Mouse (Mus musculus) embryonic facial prominence, embryonic 13.5 days (tissue): ENCODE measurements around the gene Saa4. TPM values are rescaled to one million over a fixed set of nuclear protein-coding genes. Genes with fewer than 3 reads are reported as not detected.
"Not testable (repeated sequence)": the region's sequence is repeated elsewhere in the genome, so short reads cannot be mapped to it uniquely, and the experiment has no call there.

ENCODE experiments used
- ATAC-seq: fragments of 200-750 bp; cut with Nextera tagmentation; 2 replicates; pipeline ENCODE4 v1.8.0; 2017; ENCODE audit warnings: low read depth; ENCODE audit not compliant: insufficient number of reproducible peaks, insufficient read depth, low FRiP score, low TSS enrichment
- H3K27ac ChIP-seq: fragments of 300-500 bp; sonication (generic); 2 replicates; pipeline ENCODE4 v1.5.1; 2015; ENCODE audit warnings: moderate library complexity, mild to moderate bottlenecking, inconsistent platforms
- H3K27me3 ChIP-seq: fragments of 300-500 bp; sonication (generic); 2 replicates; pipeline ENCODE4 v1.6.1; 2015; ENCODE audit warnings: mild to moderate bottlenecking, inconsistent platforms
- H3K36me3 ChIP-seq: fragments of 300-500 bp; sonication (generic); 2 replicates; pipeline ENCODE4 v1.6.1; 2015; ENCODE audit warnings: mild to moderate bottlenecking, inconsistent platforms
- H3K4me1 ChIP-seq: fragments of 300-500 bp; sonication (generic); 2 replicates; pipeline ENCODE4 v1.6.1; 2015; ENCODE audit warnings: inconsistent platforms
- H3K4me2 ChIP-seq: fragments of 300-500 bp; sonication (generic); 2 replicates; pipeline ENCODE4 v1.6.1; 2015; ENCODE audit warnings: moderate library complexity, mild to moderate bottlenecking, inconsistent platforms
- H3K4me3 ChIP-seq: fragments of 300-500 bp; sonication (generic); 2 replicates; pipeline ENCODE4 v1.5.1; 2015; ENCODE audit warnings: mild to moderate bottlenecking, inconsistent platforms
- H3K9ac ChIP-seq: fragments of 300-500 bp; sonication (generic); 2 replicates; pipeline ENCODE4 v1.6.1; 2015; ENCODE audit warnings: mild to moderate bottlenecking, inconsistent platforms
- H3K9me3 ChIP-seq: fragments of 300-500 bp; sonication (generic); 2 replicates; pipeline ENCODE4 v1.6.1; 2016; ENCODE audit warnings: inconsistent platforms
- WGBS: fragments of 180-500 bp; shearing (Covaris S2); methylation state at CpG from one replicate; pipeline ENCODE4 v1.1.7; 2015; ENCODE audit warnings: mixed read lengths; 5-methylcytosine and 5-hydroxymethylcytosine counted together
- polyA plus RNA-seq: library from polyadenylated mRNA; unstranded; fragments of >200 nt; fragmentation: Nextera tagmentation; extraction: Ambion mirVana; gene quantifications from 2 replicates; pipeline ENCODE4 v1.2.1, GENCODE M21; 2015

Gene Saa4
- polyA plus RNA-seq: 0.21 TPM in 1 of 2 replicates, not detected in the other

DNA sequence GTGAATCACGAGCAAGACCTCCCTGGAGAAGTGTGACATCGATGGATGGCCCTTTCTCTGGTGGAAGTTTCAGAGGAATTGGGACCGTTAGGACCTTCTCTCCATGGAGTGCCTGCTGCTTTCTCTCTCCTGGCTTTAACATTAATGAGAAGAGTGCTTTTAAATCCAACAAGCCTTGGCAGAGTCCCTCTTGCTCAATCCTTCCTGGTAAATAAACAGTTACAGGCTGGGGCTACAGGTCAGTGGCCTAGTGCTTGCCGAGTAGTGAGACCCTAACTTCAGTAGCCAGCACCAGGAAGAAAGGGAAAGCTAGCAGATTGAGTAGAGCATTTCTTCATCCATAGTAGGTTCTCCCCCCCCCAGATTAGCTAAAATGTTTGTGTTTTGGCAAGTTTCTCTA lies at the start of gene Saa4:
TSS of gene Saa4 (minus strand) at position 146 of the 400 bp plus-strand sequence.
- H3K9ac ChIP-seq: no peak within 1 kb of the TSS
- no peak within 1 kb of the TSS for H3K27ac ChIP-seq
- H3K4me1 ChIP-seq: no peaks in the 10 kb centered on the region
- no peak within 1 kb of the TSS for H3K4me2 ChIP-seq
- no peak for ATAC-seq
- no peaks in the 10 kb centered on the region for H3K36me3 ChIP-seq
- H3K27me3 ChIP-seq: no peaks in the 10 kb centered on the region
- no peaks in the 10 kb centered on the region for H3K9me3 ChIP-seq
- WGBS: 85% methylated on average over 4 of the region's 4 CpGs
- H3K4me3 ChIP-seq: no peak within 1 kb of the TSS

DNA sequence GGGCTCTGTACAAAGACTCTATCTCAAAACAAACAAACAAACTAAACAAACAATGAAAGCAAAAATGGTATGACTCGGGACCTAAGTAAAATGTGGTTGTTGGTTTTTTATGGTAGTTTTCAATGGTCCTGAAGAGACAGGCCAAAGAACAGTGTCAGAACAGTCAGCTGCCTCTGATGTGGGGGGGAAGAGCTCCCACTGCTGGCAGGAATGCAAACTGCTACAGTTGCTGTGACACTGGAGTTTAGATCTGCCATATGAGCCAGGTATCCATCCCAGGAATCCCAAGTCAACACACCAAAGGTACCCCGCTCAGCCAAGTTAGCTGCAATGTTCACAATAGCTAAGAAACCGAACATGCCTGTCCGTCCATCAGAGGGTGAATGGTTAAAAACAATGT lies 38.3 kb upstream of the Saa4 start:
- no peak overlapping the region for H3K4me2 ChIP-seq
- peaks cover 85% of the 10 kb centered on the region for H3K36me3 ChIP-seq
- H3K4me1 ChIP-seq: no peaks in the 10 kb centered on the region
- no peak overlapping the region for H3K27ac ChIP-seq
- no peaks in the 10 kb centered on the region for H3K9me3 ChIP-seq
- 67% methylated on average over 4 of the region's 4 CpGs for WGBS
- H3K4me3 ChIP-seq: no peak overlapping the region
- H3K9ac ChIP-seq: no peak overlapping the region
- no peak for ATAC-seq
- H3K27me3 ChIP-seq: no peaks in the 10 kb centered on the region

DNA sequence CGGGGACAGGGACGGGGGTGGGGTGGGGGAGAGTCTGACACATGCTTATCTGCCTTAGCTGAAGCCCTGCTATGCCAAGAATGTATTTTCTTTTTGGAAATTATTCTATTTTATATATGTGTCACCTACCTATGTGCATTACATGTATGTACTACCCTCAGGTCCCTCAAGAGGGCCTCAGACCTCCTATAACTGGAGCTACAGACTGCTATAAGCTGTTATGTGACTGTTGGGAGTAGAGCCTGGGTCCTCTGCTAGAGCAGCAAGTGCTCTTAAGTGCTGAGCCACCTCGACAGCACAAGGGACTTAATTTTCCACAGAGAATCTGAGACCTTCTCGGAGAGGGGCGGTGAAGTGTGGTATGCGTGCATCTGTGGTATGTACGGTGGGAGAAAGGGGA lies 36.0 kb upstream of the Saa4 start:
- 91% methylated on average over 7 of the region's 7 CpGs for WGBS
- H3K27ac ChIP-seq: no peak overlapping the region
- H3K36me3 ChIP-seq: peaks cover 79% of the 10 kb centered on the region

DNA sequence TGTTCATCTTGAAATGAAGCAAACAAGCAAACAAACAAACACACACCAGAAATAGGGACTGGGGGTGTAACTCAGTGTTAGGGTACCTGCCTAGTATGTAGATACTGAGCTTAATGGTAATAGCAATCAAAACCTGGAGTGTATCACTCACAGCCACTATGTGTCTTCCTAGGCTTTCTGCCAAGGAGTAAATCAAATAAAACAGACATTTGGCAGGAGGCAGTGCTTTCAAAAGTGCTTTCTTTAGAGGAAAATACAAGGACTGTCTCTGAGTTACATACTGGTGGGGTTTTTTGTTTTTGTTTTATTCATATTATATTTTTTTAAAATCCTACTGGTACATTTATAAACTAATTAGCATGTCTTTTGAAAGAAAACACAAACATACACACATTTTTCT lies 35.0 kb upstream of the Saa4 start:
- Histone ChIP-seq H3K4me2 (no peak overlapping the region), H3K4me1 (no peaks in the 10 kb centered on the region), H3K4me3 (no peak overlapping the region), H3K36me3 (peaks cover 80% of the 10 kb centered on the region), H3K27me3 (no peaks in the 10 kb centered on the region), H3K27ac (no peak overlapping the region), H3K9ac (no peak overlapping the region), H3K9me3 (no peaks in the 10 kb centered on the region)
- ATAC-seq: no peak

More for the DNA sequence above, 36.0 kb upstream of the Saa4 start:
- Histone ChIP-seq H3K9me3 (no peaks in the 10 kb centered on the region), H3K4me3 (no peak overlapping the region), H3K27me3 (no peaks in the 10 kb centered on the region), H3K4me2 (no peak overlapping the region), H3K9ac (no peak overlapping the region), H3K4me1 (no peaks in the 10 kb centered on the region)
- ATAC-seq: no peak

DNA sequence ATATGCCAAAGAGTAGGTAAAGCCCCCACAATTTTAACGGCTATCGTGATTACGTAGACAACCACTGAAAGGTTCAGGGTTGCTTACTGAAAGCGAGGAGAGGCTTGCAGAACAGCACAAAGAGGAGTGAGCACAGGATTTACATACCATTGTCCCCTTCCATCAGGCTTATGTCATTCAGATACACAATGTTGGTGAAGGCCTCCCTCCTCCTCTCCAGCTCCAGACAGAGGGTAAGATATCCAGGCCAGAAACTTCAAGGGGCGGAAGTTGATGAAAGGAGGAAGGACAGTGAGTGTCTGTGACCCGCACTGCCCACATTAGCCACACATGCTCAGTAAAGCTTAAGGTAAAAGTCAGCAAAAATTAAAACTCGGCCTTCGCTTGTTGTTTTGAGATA lies 32.3 kb upstream of the Saa4 start:
- no peak for ATAC-seq

DNA sequence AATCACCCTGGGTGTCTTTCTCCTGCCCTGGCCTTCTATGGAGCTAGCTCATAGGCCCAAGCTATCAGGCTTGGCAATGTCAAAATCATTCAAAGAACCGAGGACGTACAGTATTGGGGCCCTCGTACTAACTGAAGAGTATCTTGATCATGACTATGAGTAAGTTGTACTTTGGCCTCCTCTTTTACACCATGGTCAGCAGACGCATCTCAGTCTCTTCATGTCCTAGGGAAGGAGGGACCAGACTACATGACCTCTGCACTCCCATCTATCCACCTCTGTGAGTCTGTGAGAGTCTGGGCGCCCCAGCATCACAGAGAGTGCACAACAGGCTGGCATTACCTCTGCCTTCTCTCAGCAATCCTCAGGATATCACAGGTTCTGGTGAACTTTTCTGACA lies 30.2 kb upstream of the Saa4 start:
- H3K4me1 ChIP-seq: no peaks in the 10 kb centered on the region
- peaks cover 74% of the 10 kb centered on the region for H3K36me3 ChIP-seq
- H3K4me2 ChIP-seq: no peak overlapping the region
- H3K4me3 ChIP-seq: no peak overlapping the region
- H3K27ac ChIP-seq: no peak overlapping the region
- 93% methylated on average over 5 of the region's 5 CpGs for WGBS
- H3K27me3 ChIP-seq: no peaks in the 10 kb centered on the region
- no peak for ATAC-seq
- H3K9me3 ChIP-seq: no peaks in the 10 kb centered on the region
- H3K9ac ChIP-seq: no peak overlapping the region

More for the DNA sequence above, 32.3 kb upstream of the Saa4 start:
- Histone ChIP-seq H3K9ac (no peak overlapping the region), H3K4me3 (no peak overlapping the region), H3K27ac (no peak overlapping the region), H3K36me3 (peaks cover 82% of the 10 kb centered on the region), H3K4me1 (no peaks in the 10 kb centered on the region), H3K9me3 (no peaks in the 10 kb centered on the region), H3K4me2 (no peak overlapping the region), H3K27me3 (no peaks in the 10 kb centered on the region)
- whole genome bisulfite sequencing: 90% methylated on average over 8 of the region's 8 CpGs

DNA sequence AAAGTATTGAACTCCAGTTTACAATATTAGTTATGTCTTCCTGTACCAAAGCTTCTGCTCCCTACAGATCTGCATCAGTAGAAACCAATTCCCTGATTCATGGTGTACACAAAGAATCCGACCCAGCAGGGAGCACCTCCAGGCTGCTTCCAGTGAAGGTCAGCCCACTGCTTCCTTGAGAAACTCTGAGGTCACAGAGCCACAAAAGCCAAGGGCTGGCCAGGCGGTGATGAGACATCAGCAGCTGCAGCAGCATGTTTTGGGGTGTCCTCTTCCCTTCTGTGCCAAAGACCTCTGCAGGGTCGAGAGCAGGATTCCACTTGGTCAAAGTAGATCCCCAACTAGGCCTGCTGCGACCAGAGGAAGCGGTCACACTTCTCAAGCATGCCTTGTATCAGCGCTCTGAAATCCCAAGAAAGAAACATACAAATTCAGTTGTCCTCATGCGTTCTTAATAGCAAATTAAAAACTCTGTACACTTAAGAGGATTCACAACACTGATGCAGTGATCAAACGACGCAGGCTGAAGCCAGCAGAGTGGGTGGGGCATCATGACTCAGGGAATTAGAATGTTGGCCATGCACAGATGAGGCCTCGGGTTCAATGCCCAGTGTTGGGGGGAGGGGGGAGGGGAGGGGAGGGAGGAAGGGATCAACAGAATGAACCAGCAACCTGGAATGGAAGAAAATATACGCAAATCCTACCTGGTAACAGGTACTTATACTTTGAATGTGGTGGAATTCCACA lies 28.8 kb upstream of the Saa4 start:
- ATAC-seq: no peak
- no peaks in the 10 kb centered on the region for H3K27me3 ChIP-seq
- no peak overlapping the region for H3K4me3 ChIP-seq
- no peak overlapping the region for H3K27ac ChIP-seq
- no peaks in the 10 kb centered on the region for H3K9me3 ChIP-seq
- H3K9ac ChIP-seq: no peak overlapping the region
- H3K36me3 ChIP-seq: peaks cover 63% of the 10 kb centered on the region
- H3K4me1 ChIP-seq: no peaks in the 10 kb centered on the region
- H3K4me2 ChIP-seq: no peak overlapping the region
- 75% methylated on average over 11 of the region's 11 CpGs for WGBS

DNA sequence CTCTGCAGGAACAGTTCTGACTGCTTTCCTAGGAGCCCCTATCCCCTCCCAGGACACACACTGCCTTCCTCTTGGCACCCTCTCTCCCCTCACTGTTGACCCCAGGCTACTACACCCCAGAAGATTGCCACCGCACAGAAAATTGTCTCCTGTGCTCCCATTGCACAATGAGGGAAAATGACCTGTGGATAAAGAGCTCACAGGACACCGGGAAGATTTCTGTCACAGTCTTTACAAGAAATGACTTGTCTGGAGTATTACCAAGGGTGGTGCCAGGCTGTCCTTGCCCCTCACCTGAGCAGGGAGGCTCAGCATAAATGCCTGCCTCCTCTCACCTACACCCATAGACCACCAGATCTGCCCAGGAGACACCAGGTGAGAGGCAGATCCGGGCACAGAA lies 19.1 kb upstream of the Saa4 start, which contains the start of gene Saa2:
TSS of gene Saa2 (plus strand) at position 301 of the 400 bp plus-strand sequence.
- Histone ChIP-seq H3K9me3 (no peaks in the 10 kb centered on the region), H3K27ac (no peak within 1 kb of the TSS)
- WGBS: 59% methylated on average over 3 of the region's 3 CpGs

DNA sequence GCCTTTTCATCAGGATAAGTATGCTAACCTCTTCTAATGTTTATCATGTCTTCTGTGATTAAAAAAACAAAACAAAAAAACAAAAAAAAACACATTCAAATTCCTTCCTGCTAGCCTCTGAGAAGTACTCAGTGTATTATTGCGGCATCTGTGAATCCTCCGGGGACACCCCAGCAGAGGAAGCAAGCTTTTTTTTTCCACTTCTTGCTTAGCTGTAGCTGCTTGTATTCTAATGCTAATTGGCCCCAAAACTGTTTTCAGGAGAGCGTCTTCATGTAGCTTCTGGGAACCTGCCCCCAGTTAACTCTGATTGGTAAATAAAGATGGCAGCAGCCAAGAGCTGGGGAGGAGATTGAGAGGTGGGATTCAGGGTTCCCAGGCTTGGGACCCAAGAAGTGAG lies 16.1 kb upstream of the Saa4 start:
- no peaks in the 10 kb centered on the region for H3K36me3 ChIP-seq
- H3K27ac ChIP-seq: no peak overlapping the region
- no peak overlapping the region for H3K4me3 ChIP-seq
- no peaks in the 10 kb centered on the region for H3K9me3 ChIP-seq
- no peak for ATAC-seq
- no peaks in the 10 kb centered on the region; the same call in 1 of the 2 replicates for H3K4me1 ChIP-seq
- H3K9ac ChIP-seq: no peak overlapping the region
- WGBS: 45% methylated on average over 3 of the region's 3 CpGs
- no peaks in the 10 kb centered on the region for H3K27me3 ChIP-seq
- H3K4me2 ChIP-seq: no peak overlapping the region

More for the DNA sequence above, 19.1 kb upstream of the Saa4 start, which contains the start of gene Saa2:
- no peak for ATAC-seq
- H3K27me3 ChIP-seq: no peaks in the 10 kb centered on the region
- no peak within 1 kb of the TSS for H3K9ac ChIP-seq
- H3K4me1 ChIP-seq: no peaks in the 10 kb centered on the region; the same call in 1 of the 2 replicates
- H3K4me3 ChIP-seq: no peak within 1 kb of the TSS
- H3K4me2 ChIP-seq: no peak within 1 kb of the TSS
- no peaks in the 10 kb centered on the region for H3K36me3 ChIP-seq

DNA sequence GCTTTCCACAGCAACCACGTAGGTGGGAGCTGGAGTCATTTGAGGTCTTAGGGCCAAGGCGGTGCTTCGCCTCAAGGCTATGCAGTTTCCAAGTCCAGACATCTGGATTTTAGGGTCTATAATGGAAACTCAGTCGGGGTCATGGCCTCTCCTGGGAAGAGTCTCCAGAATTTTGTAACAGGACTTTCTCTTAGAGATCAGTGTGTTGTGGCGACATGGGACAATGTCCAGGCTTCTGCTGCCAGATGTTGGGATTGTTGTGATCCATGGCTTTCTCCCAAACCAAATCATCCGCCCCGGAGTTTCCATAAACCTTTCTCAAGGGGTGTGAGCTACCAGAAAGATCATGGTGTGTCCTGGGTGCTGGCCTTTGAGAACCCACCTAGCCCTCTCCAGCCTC lies 14.0 kb upstream of the Saa4 start:
- Histone ChIP-seq H3K9ac (no peak overlapping the region), H3K9me3 (no peaks in the 10 kb centered on the region), H3K4me3 (no peak overlapping the region), H3K27ac (no peak overlapping the region), H3K4me1 (no peaks in the 10 kb centered on the region; the same call in 1 of the 2 replicates), H3K4me2 (no peak overlapping the region), H3K27me3 (no peaks in the 10 kb centered on the region), H3K36me3 (no peaks in the 10 kb centered on the region)
- WGBS: 70% methylated on average over 7 of the region's 7 CpGs
- ATAC-seq: no peak

DNA sequence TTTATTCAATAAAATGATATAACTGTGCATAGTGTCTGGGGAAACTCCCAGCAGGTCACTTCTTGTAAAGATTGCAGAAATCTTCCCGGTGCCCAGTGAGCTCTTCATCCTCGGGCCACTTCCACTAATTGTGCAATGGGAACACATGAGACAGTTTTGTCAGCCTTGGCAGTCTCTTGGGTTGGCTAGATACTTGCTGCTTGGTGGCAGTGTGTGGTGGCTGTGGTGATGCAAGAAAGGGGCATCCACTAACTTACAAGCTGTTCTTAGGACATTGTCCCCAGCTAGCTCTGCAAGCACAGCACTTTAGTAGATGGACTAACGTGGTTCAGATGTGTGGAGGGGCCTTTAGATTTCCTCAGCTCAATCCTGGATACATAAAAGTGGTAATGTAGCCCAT lies 13.4 kb upstream of the Saa4 start:
- Histone ChIP-seq H3K4me3 (no peak overlapping the region), H3K9ac (no peak overlapping the region), H3K9me3 (no peaks in the 10 kb centered on the region), H3K27ac (no peak overlapping the region), H3K36me3 (no peaks in the 10 kb centered on the region), H3K4me2 (no peak overlapping the region), H3K4me1 (no peaks in the 10 kb centered on the region; the same call in 1 of the 2 replicates), H3K27me3 (no peaks in the 10 kb centered on the region)
- WGBS: 70% methylated on average over 3 of the region's 3 CpGs
- no peak for ATAC-seq

DNA sequence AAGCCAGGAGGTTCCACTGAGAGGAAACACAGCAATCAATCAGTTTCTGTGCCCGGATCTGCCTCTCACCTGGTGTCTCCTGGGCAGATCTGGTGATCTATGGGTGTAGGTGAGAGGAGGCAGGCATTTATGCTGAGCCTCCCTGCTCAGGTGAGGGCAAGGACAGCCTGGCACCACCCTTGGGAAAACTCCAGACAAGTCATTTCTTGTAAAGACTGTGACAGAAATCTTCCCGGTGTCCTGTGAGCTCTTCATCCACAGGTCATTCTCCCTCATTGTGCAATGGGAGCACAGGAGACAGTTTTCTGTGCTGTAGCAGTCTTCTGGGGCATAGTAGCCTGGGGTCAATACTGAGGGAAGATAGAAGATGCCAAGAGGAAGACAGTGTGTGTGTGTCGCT lies 10.5 kb upstream of the Saa4 start, which contains the start of gene Saa1:
TSS of gene Saa1 (minus strand) at position 101 of the 400 bp plus-strand sequence.
- not testable (repeated sequence) for H3K27ac ChIP-seq, H3K9ac ChIP-seq, H3K27me3 ChIP-seq, H3K9me3 ChIP-seq, H3K4me1 ChIP-seq, H3K4me3 ChIP-seq, H3K4me2 ChIP-seq, ATAC-seq, H3K36me3 ChIP-seq
- 63% methylated on average over 3 of the region's 3 CpGs for WGBS
